11 mouse cellular contexts compared by ENCODE assay signal in the genomic region with DNA sequence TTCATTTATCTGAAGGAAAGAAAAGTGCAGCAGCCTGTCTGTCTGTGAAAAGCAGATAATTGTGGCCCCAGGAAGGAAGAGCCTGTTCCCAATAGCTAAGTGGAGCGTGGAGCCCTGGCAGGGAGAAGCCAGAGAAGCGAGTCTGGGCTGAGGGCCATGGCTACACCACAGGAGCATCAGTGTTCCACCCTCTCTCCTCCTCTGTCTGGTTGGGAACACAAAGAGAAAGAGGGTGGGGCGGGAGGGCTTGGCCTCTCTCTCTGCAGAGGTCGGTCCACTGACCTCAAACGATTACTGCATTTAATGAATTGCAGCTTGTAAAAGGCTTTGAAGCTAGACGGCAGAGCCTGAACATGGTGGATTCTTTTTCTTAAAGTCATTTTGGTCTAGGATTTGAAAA.
A peak's percentile ranks its signal among the peaks of the same experiment; 100 is the strongest.
DNase-seq lines count a peak whose midpoint lies in the region; ATAC-seq lines count a peak whose summit lies in the region.
"Had no signal": no experiment of that assay in that cellular context is flagged by ENCODE, and none has a peak within 500 bp of the region (broad histone marks: within the 10 kb centered on the region; RNA-seq: fewer than 3 reads in every experiment).

No protein-coding gene starts in this region.

- peak; percentile 53; the same call in 1 of the 2 replicates for ATAC-seq in embryonic facial prominence, embryonic 14.5 days (ENCODE audit: low read depth)

- WGBS in embryonic facial prominence, embryonic 14.5 days = 23% methylated on average over 6 of the region's 6 CpGs

- H3K4me3 ChIP-seq in embryonic facial prominence, embryonic 14.5 days (ENCODE audit: low read depth, low read length) = no peak overlapping the region
- H3K4me3 ChIP-seq: embryonic facial prominence, embryonic 13.5 days; heart, embryonic 10.5 days had no signal

- H3K36me3 ChIP-seq in embryonic facial prominence, embryonic 14.5 days (ENCODE audit: control insufficient read depth, insufficient read depth, low read length) = no peaks in the 10 kb centered on the region
- H3K36me3 ChIP-seq: embryonic facial prominence, embryonic 13.5 days; heart, embryonic 10.5 days had no signal

- H3K9ac ChIP-seq in embryonic facial prominence, embryonic 14.5 days (ENCODE audit: low read depth, low read length) = no peak overlapping the region
- H3K9ac ChIP-seq: embryonic facial prominence, embryonic 13.5 days had no signal

- H3K27me3 ChIP-seq in embryonic facial prominence, embryonic 14.5 days (replicated peaks; ENCODE audit: control insufficient read depth, insufficient read depth, low read length) = no peaks in the 10 kb centered on the region
- H3K27me3 ChIP-seq: embryonic facial prominence, embryonic 13.5 days had no signal

- no peak overlapping the region for H3K4me2 ChIP-seq in embryonic facial prominence, embryonic 14.5 days (ENCODE audit: low read depth, low read length)
- H3K4me2 ChIP-seq: embryonic facial prominence, embryonic 13.5 days had no signal

- no peak overlapping the region for H3K27ac ChIP-seq in embryonic facial prominence, embryonic 14.5 days (replicated peaks; ENCODE audit: low read depth, low read length)
- H3K27ac ChIP-seq: embryonic facial prominence, embryonic 13.5 days; heart, embryonic 10.5 days had no signal

- H3K4me1 ChIP-seq in embryonic facial prominence, embryonic 14.5 days (ENCODE audit: control insufficient read depth, insufficient read depth, low read length) = no peaks in the 10 kb centered on the region
- H3K4me1 ChIP-seq: heart, embryonic 10.5 days had no signal

- H3K9me3 ChIP-seq in embryonic facial prominence, embryonic 14.5 days (ENCODE audit: control insufficient read depth, low read length) = no peaks in the 10 kb centered on the region
- H3K9me3 ChIP-seq: embryonic facial prominence, embryonic 13.5 days; heart, embryonic 10.5 days had no signal

- peak; percentile 14 for DNase-seq in kidney, adult 9 months
- no peak for DNase-seq in kidney, adult 8-10 months
- peak; percentile 73 for DNase-seq in ES-CJ7 (ENCODE audit: low read depth, low spot score)
- DNase-seq in cerebellum, adult 11-12 months = peak; percentile 93
- DNase-seq in embryonic facial prominence, embryonic 14.5 days (ENCODE audit: low spot score) = peak; percentile 48
- DNase-seq in layer of hippocampus, postnatal 36 days = no peak
- DNase-seq in ovary, postnatal 10 days (ENCODE audit: low spot score) = no peak
- no peak for DNase-seq in T-cell, adult 2 months (ENCODE audit: low spot score)
- DNase-seq: right cerebral cortex, adult 18-20 months had no signal

Comparison
In these comparisons a context has a peak if more than half of its experiments do, and no peak if none do; other contexts are left out.
1. DNase-seq: peak in kidney, adult 9 months (single experiment), ES-CJ7 (single experiment), cerebellum, adult 11-12 months (single experiment) and embryonic facial prominence, embryonic 14.5 days (single experiment); none in kidney, adult 8-10 months (0 of 2), layer of hippocampus, postnatal 36 days (0 of 2), ovary, postnatal 10 days (single experiment) and T-cell, adult 2 months (single experiment).